Mouse (Mus musculus): ENCODE results near the gene Ccr9. TPM values are rescaled to one million over a fixed set of nuclear protein-coding genes. Genes with fewer than 3 reads are reported as not detected.
A peak's percentile ranks its signal among the peaks of the same experiment; 100 is the strongest.
"Not testable (repeated sequence)": the region's sequence is repeated elsewhere in the genome, so short reads cannot be mapped to it uniquely, and the experiment has no call there.

Gene Ccr9
- polyA plus RNA-seq, 1 experiment: 0.91 TPM

GRCm38 (mm10) chr9:123766996-123767395 lies 88.8 kb downstream of the Ccr9 start:
- Histone ChIP-seq H3K36me3 (ENCODE audit: control insufficient read depth, insufficient read depth, low read length) (no peaks in the 10 kb centered on the region), H3K27me3 (replicated peaks; ENCODE audit: control insufficient read depth, insufficient read depth, low read length) (no peaks in the 10 kb centered on the region), H3K27ac (ENCODE audit: insufficient read depth, low read depth, low read length) (no peak overlapping the region), H3K4me3 (ENCODE audit: insufficient read depth, low read depth, low read length) (no peak overlapping the region), H3K4me1 (ENCODE audit: control insufficient read depth, insufficient read depth, low read length) (no peaks in the 10 kb centered on the region)
- no peak for TF ChIP-seq CTCF (conservative IDR thresholded peaks at IDR 0.05; ENCODE audit: insufficient read depth, insufficient read length, low read depth, low read length)
- TF ChIP-seq POLR2A (IDR thresholded peaks at IDR 0.05; ENCODE audit: low read depth, low read length): no peak
- DNase-seq: no peak
- 89% methylated on average over 3 of the region's 3 CpGs for WGBS

GRCm38 (mm10) chr9:123768443-123768842 lies 90.2 kb downstream of the Ccr9 start:
- WGBS: 52% methylated on average over 1 of the region's 1 CpGs
- H3K36me3 ChIP-seq (ENCODE audit: control insufficient read depth, insufficient read depth, low read length): no peaks in the 10 kb centered on the region
- DNase-seq: peak; percentile 8

GRCm38 (mm10) chr9:123769532-123769931 lies 91.3 kb downstream of the Ccr9 start:
- peak; percentile 5 for DNase-seq
- 53% methylated on average over 6 of the region's 6 CpGs for WGBS
- H3K4me1 ChIP-seq (ENCODE audit: control insufficient read depth, insufficient read depth, low read length): no peaks in the 10 kb centered on the region
- no peak overlapping the region for H3K27ac ChIP-seq (ENCODE audit: insufficient read depth, low read depth, low read length)
- H3K27me3 ChIP-seq (replicated peaks; ENCODE audit: control insufficient read depth, insufficient read depth, low read length): no peaks in the 10 kb centered on the region
- no peak overlapping the region for H3K4me3 ChIP-seq (ENCODE audit: insufficient read depth, low read depth, low read length)
- no peaks in the 10 kb centered on the region for H3K36me3 ChIP-seq (ENCODE audit: control insufficient read depth, insufficient read depth, low read length)
- no peak for TF ChIP-seq POLR2A (IDR thresholded peaks at IDR 0.05; ENCODE audit: low read depth, low read length)
- TF ChIP-seq CTCF (conservative IDR thresholded peaks at IDR 0.05; ENCODE audit: insufficient read depth, insufficient read length, low read depth, low read length): no peak

More at GRCm38 (mm10) chr9:123768443-123768842, 90.2 kb downstream of the Ccr9 start:
- Histone ChIP-seq H3K27me3 (replicated peaks; ENCODE audit: control insufficient read depth, insufficient read depth, low read length) (no peaks in the 10 kb centered on the region), H3K27ac (ENCODE audit: insufficient read depth, low read depth, low read length) (no peak overlapping the region), H3K4me1 (ENCODE audit: control insufficient read depth, insufficient read depth, low read length) (no peaks in the 10 kb centered on the region), H3K4me3 (ENCODE audit: insufficient read depth, low read depth, low read length) (no peak overlapping the region)
- TF ChIP-seq POLR2A (IDR thresholded peaks at IDR 0.05; ENCODE audit: low read depth, low read length): no peak
- no peak for TF ChIP-seq CTCF (conservative IDR thresholded peaks at IDR 0.05; ENCODE audit: insufficient read depth, insufficient read length, low read depth, low read length)

DNA sequence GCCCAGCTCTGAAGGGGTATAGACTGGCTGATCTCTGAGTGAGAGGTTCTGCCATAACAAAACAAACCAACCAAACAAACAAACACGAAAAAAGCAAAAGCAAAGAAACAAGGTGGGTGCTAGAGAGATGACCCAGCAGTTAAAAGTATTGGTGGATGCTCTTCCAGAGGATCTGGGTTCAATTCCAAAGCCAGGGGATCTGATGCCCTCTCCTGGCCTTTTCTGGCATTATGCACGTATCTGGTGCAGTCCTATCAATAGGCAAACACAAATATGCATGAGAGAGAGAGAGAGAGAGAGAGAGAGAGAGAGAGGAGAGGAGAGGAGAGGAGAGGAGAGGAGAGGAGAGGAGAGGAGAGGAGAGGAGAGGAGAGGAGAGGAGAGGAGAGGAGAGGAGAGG lies 95.1 kb downstream of the Ccr9 start:
- peak; percentile 5 for DNase-seq
- not testable (repeated sequence) for H3K27ac ChIP-seq (ENCODE audit: insufficient read depth, low read depth, low read length); H3K4me3 ChIP-seq (ENCODE audit: insufficient read depth, low read depth, low read length); H3K4me1 ChIP-seq (ENCODE audit: control insufficient read depth, insufficient read depth, low read length); H3K27me3 ChIP-seq (replicated peaks; ENCODE audit: control insufficient read depth, insufficient read depth, low read length); H3K36me3 ChIP-seq (ENCODE audit: control insufficient read depth, insufficient read depth, low read length)
- WGBS: 48% methylated on average over 2 of the region's 2 CpGs
- TF ChIP-seq CTCF (conservative IDR thresholded peaks at IDR 0.05; ENCODE audit: insufficient read depth, insufficient read length, low read depth, low read length): peak; percentile 31; the same call in 1 of the 2 replicates

GRCm38 (mm10) chr9:123788855-123789529 lies 110.8 kb downstream of the Ccr9 start:
- no peak for DNase-seq
- TF ChIP-seq CTCF (conservative IDR thresholded peaks at IDR 0.05; ENCODE audit: insufficient read depth, insufficient read length, low read depth, low read length): no peak
- no peak for TF ChIP-seq POLR2A (IDR thresholded peaks at IDR 0.05; ENCODE audit: low read depth, low read length)
- 73% methylated on average over 4 of the region's 4 CpGs for WGBS
- no peak overlapping the region for H3K27ac ChIP-seq (ENCODE audit: insufficient read depth, low read depth, low read length)
- no peaks in the 10 kb centered on the region for H3K4me1 ChIP-seq (ENCODE audit: control insufficient read depth, insufficient read depth, low read length)
- no peak overlapping the region for H3K4me3 ChIP-seq (ENCODE audit: insufficient read depth, low read depth, low read length)
- peaks cover 7% of the 10 kb centered on the region for H3K36me3 ChIP-seq (ENCODE audit: control insufficient read depth, insufficient read depth, low read length)
- H3K27me3 ChIP-seq (replicated peaks; ENCODE audit: control insufficient read depth, insufficient read depth, low read length): no peaks in the 10 kb centered on the region

DNA sequence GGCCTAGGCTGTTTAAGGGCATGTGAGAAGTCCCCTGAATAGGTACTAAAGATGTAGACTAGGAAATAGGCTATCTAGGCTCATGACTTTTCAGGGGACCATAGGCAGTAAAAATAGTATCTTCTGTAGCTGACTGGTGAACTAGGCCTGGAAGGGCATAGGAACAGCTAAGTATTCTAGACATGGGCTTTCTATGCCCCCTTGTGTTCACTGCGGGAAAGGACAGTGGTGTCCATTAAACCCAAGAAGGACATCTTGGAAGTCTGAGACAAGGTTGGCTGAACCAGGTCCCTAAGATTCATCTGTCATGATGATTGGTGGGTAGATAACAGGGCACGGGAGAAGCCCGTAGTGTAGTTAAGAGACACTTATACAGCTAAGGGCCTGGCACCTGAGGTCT lies 117.9 kb downstream of the Ccr9 start:
- 48% methylated on average over 3 of the region's 3 CpGs for WGBS
- Histone ChIP-seq H3K4me1 (ENCODE audit: control insufficient read depth, insufficient read depth, low read length) (no peaks in the 10 kb centered on the region), H3K27ac (ENCODE audit: insufficient read depth, low read depth, low read length) (no peak overlapping the region), H3K27me3 (replicated peaks; ENCODE audit: control insufficient read depth, insufficient read depth, low read length) (no peaks in the 10 kb centered on the region), H3K36me3 (ENCODE audit: control insufficient read depth, insufficient read depth, low read length) (peaks cover 9% of the 10 kb centered on the region), H3K4me3 (ENCODE audit: insufficient read depth, low read depth, low read length) (no peak overlapping the region)
- TF ChIP-seq CTCF (conservative IDR thresholded peaks at IDR 0.05; ENCODE audit: insufficient read depth, insufficient read length, low read depth, low read length) (peak; percentile 48), POLR2A (IDR thresholded peaks at IDR 0.05; ENCODE audit: low read depth, low read length) (no peak)
- DNase-seq: peak; percentile 55

- Histone ChIP-seq H3K27ac (ENCODE audit: insufficient read depth, low read depth, low read length) (no peak overlapping the region), H3K36me3 (ENCODE audit: control insufficient read depth, insufficient read depth, low read length) (peaks cover 8% of the 10 kb centered on the region), H3K27me3 (replicated peaks; ENCODE audit: control insufficient read depth, insufficient read depth, low read length) (no peaks in the 10 kb centered on the region), H3K4me3 (ENCODE audit: insufficient read depth, low read depth, low read length) (no peak overlapping the region), H3K4me1 (ENCODE audit: control insufficient read depth, insufficient read depth, low read length) (no peaks in the 10 kb centered on the region)
- TF ChIP-seq POLR2A (IDR thresholded peaks at IDR 0.05; ENCODE audit: low read depth, low read length) (no peak), CTCF (conservative IDR thresholded peaks at IDR 0.05; ENCODE audit: insufficient read depth, insufficient read length, low read depth, low read length) (no peak)
- WGBS: 92% methylated on average over 1 of the region's 1 CpGs
- DNase-seq: no peak
Observed at GRCm38 (mm10) chr9:123801527-123801926, 123.3 kb downstream of the Ccr9 start.

Data from kidney, adult 2 months (tissue).